Mouse (Mus musculus) lung, adult 2 months (tissue): Measurements from ENCODE around the gene Yipf6.

Experiments
- CTCF ChIP-seq: fragments of 200-500 bp; IDR thresholded peaks from 2 replicates; pipeline ENCODE4 v1.5.1; 2011; ENCODE audit warnings: mild to moderate bottlenecking, low read length, control low read depth; ENCODE audit not compliant: insufficient read depth
- POLR2A ChIP-seq: fragments of 200-500 bp; IDR thresholded peaks from 2 replicates; pipeline ENCODE4 v1.6.1; 2011; ENCODE audit warnings: low read depth, mild to moderate bottlenecking, control low read depth, low read length, borderline replicate concordance; ENCODE audit errors: extremely low read depth

DNA sequence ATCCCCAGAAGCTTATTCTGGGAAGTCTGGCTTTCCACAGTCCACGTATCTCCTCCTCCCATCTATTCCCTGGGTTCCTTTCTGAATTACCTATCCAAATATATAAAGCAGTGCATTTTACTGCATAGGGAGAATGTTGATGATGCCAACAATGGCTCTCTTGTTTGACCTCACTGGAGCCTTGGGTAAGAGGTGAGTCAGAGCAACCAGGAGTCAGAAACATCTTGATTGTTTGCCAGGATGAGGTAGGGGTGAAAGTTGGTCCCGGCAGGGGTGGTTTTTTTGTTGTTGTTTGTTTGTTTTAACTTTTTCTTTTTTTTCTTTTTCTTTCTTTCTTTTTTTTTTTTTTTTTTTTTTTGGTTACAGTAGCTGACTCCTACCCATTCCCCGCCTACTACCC, at the start of gene Yipf6:
- TF ChIP-seq POLR2A = no peak
- TF ChIP-seq CTCF = no peak
